8 mouse cellular contexts compared by ENCODE assay signal in the genomic region with DNA sequence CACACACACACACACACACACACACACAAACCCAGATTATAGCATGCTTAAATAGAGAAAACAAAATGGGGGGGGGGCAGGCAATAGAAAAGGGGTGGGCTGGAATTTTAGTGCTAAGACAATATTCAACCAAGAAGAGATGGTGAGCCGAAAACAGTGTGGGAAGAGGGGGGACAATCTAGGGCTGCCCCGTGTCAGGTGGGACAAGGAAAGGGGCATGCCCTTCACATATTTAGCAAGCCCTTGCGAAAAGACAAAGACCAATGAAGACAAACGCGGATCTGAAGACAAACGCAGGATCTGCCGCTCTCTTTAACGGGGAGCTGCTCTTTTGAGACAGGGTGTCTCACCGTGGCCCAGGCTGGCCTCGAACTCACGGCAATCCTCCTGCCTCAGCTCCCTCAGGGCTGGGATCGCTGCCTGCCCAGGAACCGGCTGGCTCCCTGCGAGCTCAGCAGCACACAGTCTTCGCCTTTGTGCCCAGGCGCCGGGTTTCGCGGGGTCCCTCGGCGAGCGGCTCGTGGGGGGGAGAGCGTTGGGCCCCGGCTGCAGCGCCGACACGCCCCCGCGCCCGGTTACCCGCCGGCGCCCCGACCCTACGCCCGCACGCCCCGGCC. TPM values are rescaled to one million over a fixed set of nuclear protein-coding genes. Genes with fewer than 3 reads are reported as not detected.
DNase-seq lines count a peak whose midpoint lies in the region; ATAC-seq lines count a peak whose summit lies in the region.

No protein-coding gene starts in this region.

- no peaks in the 10 kb centered on the region for H3K36me3 ChIP-seq in megakaryocyte, embryonic 14.5 days (replicated peaks; ENCODE audit: low read length)
- no peaks in the 10 kb centered on the region for H3K36me3 ChIP-seq in forebrain, embryonic 15.5 days
- H3K36me3 ChIP-seq in liver, embryonic 13.5 days, result no peaks in the 10 kb centered on the region
- H3K36me3 ChIP-seq in stomach, embryonic 16.5 days (ENCODE audit: control insufficient read depth, insufficient read depth, low read length), result no peaks in the 10 kb centered on the region

- H3K4me2 ChIP-seq in forebrain, embryonic 15.5 days (replicated peaks), result peak overlapping the region; percentile 53
- H3K4me2 ChIP-seq in liver, embryonic 13.5 days, result peak overlapping the region; percentile 71
- peak overlapping the region; percentile 76 for H3K4me2 ChIP-seq in stomach, embryonic 16.5 days (ENCODE audit: low read depth, low read length)

- H3K9me3 ChIP-seq in megakaryocyte, embryonic 14.5 days, result peaks cover 37% of the 10 kb centered on the region
- H3K9me3 ChIP-seq in forebrain, embryonic 15.5 days, result no peaks in the 10 kb centered on the region
- no peaks in the 10 kb centered on the region for H3K9me3 ChIP-seq in liver, embryonic 13.5 days (replicated peaks)
- H3K9me3 ChIP-seq in stomach, embryonic 16.5 days (replicated peaks; ENCODE audit: control insufficient read depth, low read length), result 0 out of 2 replicates have a peak, but pooled peaks cover 6% of the 10 kb centered on the region

- peak overlapping the region; percentile 79 for H3K9ac ChIP-seq in forebrain, embryonic 15.5 days (replicated peaks)
- H3K9ac ChIP-seq in liver, embryonic 13.5 days, result peak overlapping the region; percentile 65
- peak overlapping the region; percentile 68 for H3K9ac ChIP-seq in stomach, embryonic 16.5 days (ENCODE audit: low read length)

- H3K27ac ChIP-seq in forebrain, embryonic 15.5 days (replicated peaks), result peak overlapping the region; percentile 78
- H3K27ac ChIP-seq in liver, embryonic 13.5 days, result no peak overlapping the region
- H3K27ac ChIP-seq in stomach, embryonic 16.5 days (ENCODE audit: low read length), result no peak overlapping the region

- peaks cover 45% of the 10 kb centered on the region for H3K27me3 ChIP-seq in megakaryocyte, embryonic 14.5 days (replicated peaks)
- H3K27me3 ChIP-seq in forebrain, embryonic 15.5 days, result no peaks in the 10 kb centered on the region
- peaks cover 19% of the 10 kb centered on the region for H3K27me3 ChIP-seq in liver, embryonic 13.5 days
- no peaks in the 10 kb centered on the region for H3K27me3 ChIP-seq in stomach, embryonic 16.5 days (ENCODE audit: control insufficient read depth, insufficient read depth, low read length)

- H3K4me1 ChIP-seq in megakaryocyte, embryonic 14.5 days, result peaks cover 10% of the 10 kb centered on the region
- H3K4me1 ChIP-seq in forebrain, embryonic 15.5 days, result peaks cover 12% of the 10 kb centered on the region; the same call in 1 of the 2 replicates
- peaks cover 14% of the 10 kb centered on the region for H3K4me1 ChIP-seq in liver, embryonic 13.5 days (replicated peaks)
- H3K4me1 ChIP-seq in stomach, embryonic 16.5 days (ENCODE audit: control insufficient read depth, insufficient read depth, low read length), result no peaks in the 10 kb centered on the region

- WGBS in forebrain, embryonic 15.5 days, result 1% methylated on average over 31 of the region's 39 CpGs
- WGBS in liver, embryonic 13.5 days (ENCODE audit: insufficient replicate concordance), result 3% methylated on average over 38 of the region's 39 CpGs
- WGBS in stomach, embryonic 16.5 days, result 2% methylated on average over 34 of the region's 39 CpGs

- H3K4me3 ChIP-seq in megakaryocyte, embryonic 14.5 days (replicated peaks), result peak overlapping the region; percentile 90
- H3K4me3 ChIP-seq in forebrain, embryonic 15.5 days, result peak overlapping the region; percentile 80
- H3K4me3 ChIP-seq in liver, embryonic 13.5 days (replicated peaks), result peak overlapping the region; percentile 63
- peak overlapping the region; percentile 60 for H3K4me3 ChIP-seq in stomach, embryonic 16.5 days (replicated peaks; ENCODE audit: low read length)

- no peak for DNase-seq in frontal cortex, adult 2 months (ENCODE audit: extremely low spot score in 1 of 2, low spot score in 1 of 2)
- no peak for DNase-seq in liver, embryonic 13.5 days
- DNase-seq in testis, postnatal 10 days (ENCODE audit: low spot score), result no peak

- peak; percentile 40 for ATAC-seq in frontal cortex, adult (ENCODE audit: low TSS enrichment)
- no peak for ATAC-seq in megakaryocyte, adult 5-6 weeks (ENCODE audit: poor library complexity, severe bottlenecking)
- peak; percentile 85 for ATAC-seq in forebrain, embryonic 15.5 days (replicated peaks)
- ATAC-seq in liver, embryonic 13.5 days (ENCODE audit: low read depth), result no peak; the same call in 1 of the 2 replicates
- ATAC-seq in stomach, embryonic 16.5 days (ENCODE audit: insufficient read depth, low FRiP score), result peak; percentile 55; the same call in 1 of the 2 replicates

RNA-seq across cellular contexts. Expression of gene Elovl2, which starts 0.4 kb away (rescaled TPM):
- 15.2 and 16.6 TPM in 2 replicates for polyA plus RNA-seq in frontal cortex, adult 2 months (2012; rRNA removed)
- not detected in 2 replicates for polyA plus RNA-seq in megakaryocyte, embryonic 14.5 days (2012; ENCODE audit: insufficient read depth, low replicate concordance)
- total RNA-seq in megakaryocyte, adult 5-6 weeks (2015), result not detected in 2 replicates
- not detected in 2 replicates for total RNA-seq in megakaryocyte, adult 5-6 weeks (2017)
- polyA plus RNA-seq in forebrain, embryonic 15.5 days (2015; fragmentation: Nextera tagmentation; extraction: Ambion mirVana), result 45.5 and 47.4 TPM in 2 replicates
- 24.3 and 34.8 TPM in 2 replicates for polyA plus RNA-seq in liver, embryonic 13.5 days (2015; fragmentation: Nextera tagmentation; extraction: Ambion mirVana)
- 6.1 and 7.2 TPM in 2 replicates for polyA plus RNA-seq in stomach, embryonic 16.5 days (2015; fragmentation: Nextera tagmentation; extraction: Ambion mirVana)

RNA-seq across cellular contexts. Expression of gene Smim13, which starts 29.8 kb away (rescaled TPM):
- polyA plus RNA-seq in frontal cortex, adult 2 months (2012; rRNA removed), result 101 and 102 TPM in 2 replicates
- 0.67 and 4.8 TPM in 2 replicates for polyA plus RNA-seq in megakaryocyte, embryonic 14.5 days (2012; ENCODE audit: insufficient read depth, low replicate concordance)
- total RNA-seq in megakaryocyte, adult 5-6 weeks (2015), result 8.8 and 12.4 TPM in 2 replicates
- total RNA-seq in megakaryocyte, adult 5-6 weeks (2017), result 8.5 and 9.9 TPM in 2 replicates
- 22.3 and 25.0 TPM in 2 replicates for polyA plus RNA-seq in forebrain, embryonic 15.5 days (2015; fragmentation: Nextera tagmentation; extraction: Ambion mirVana)
- 5.4 and 6.6 TPM in 2 replicates for polyA plus RNA-seq in liver, embryonic 13.5 days (2015; fragmentation: Nextera tagmentation; extraction: Ambion mirVana)
- 14.1 and 14.4 TPM in 2 replicates for polyA plus RNA-seq in stomach, embryonic 16.5 days (2015; fragmentation: Nextera tagmentation; extraction: Ambion mirVana)

RNA-seq across cellular contexts. Expression of gene Gm17364, which starts 54.0 kb away (rescaled TPM):
- not detected in 2 replicates for polyA plus RNA-seq in frontal cortex, adult 2 months (2012; rRNA removed)
- not detected in 2 replicates for polyA plus RNA-seq in megakaryocyte, embryonic 14.5 days (2012; ENCODE audit: insufficient read depth, low replicate concordance)
- not detected in 2 replicates for total RNA-seq in megakaryocyte, adult 5-6 weeks (2015)
- not detected in 2 replicates for total RNA-seq in megakaryocyte, adult 5-6 weeks (2017)
- polyA plus RNA-seq in forebrain, embryonic 15.5 days (2015; fragmentation: Nextera tagmentation; extraction: Ambion mirVana), result not detected in 2 replicates
- not detected in 2 replicates for polyA plus RNA-seq in liver, embryonic 13.5 days (2015; fragmentation: Nextera tagmentation; extraction: Ambion mirVana)
- polyA plus RNA-seq in stomach, embryonic 16.5 days (2015; fragmentation: Nextera tagmentation; extraction: Ambion mirVana), result not detected in 2 replicates

Comparison
In these comparisons a context has a peak if more than half of its experiments do, and no peak if none do; other contexts are left out.
1. ATAC-seq: peak in frontal cortex, adult (single experiment), forebrain, embryonic 15.5 days (single experiment) and stomach, embryonic 16.5 days (single experiment); none in megakaryocyte, adult 5-6 weeks (single experiment) and liver, embryonic 13.5 days (single experiment).
2. Peak in every context shown above with its lines, with median percentiles within 50 percentile points of each other: H3K4me3 ChIP-seq, H3K4me2 ChIP-seq and H3K9ac ChIP-seq.